ENCODE assay signal across 11 mouse cellular contexts in the genomic region with DNA sequence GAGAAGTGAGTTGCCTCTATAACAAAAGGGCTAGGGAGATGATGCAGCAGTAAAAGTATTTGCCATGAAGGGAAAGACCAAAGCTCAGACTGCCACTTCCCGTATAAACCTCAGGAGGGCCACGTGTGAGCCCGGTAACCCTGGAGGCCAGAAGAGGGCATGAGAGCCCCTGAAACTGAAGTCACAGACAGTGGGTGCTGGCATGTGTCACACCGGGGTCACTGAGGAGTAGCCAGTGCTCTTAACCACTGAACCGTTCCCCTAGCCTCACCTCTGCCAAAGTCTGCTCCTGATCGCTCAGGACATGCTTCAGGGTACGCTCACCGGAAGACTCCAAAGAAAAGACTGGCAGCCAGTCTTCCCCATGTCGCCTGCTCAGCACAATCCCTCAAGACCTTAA. TPM values are rescaled to one million over a fixed set of nuclear protein-coding genes. Genes with fewer than 3 reads are reported as not detected.
DNase-seq lines count a peak whose midpoint lies in the region; ATAC-seq and TF ChIP-seq lines count a peak whose summit lies in the region.
"Had no signal": no experiment of that assay in that cellular context is flagged by ENCODE, and none has a peak within 500 bp of the region (broad histone marks: within the 10 kb centered on the region; RNA-seq: fewer than 3 reads in every experiment).

No protein-coding gene starts in this region.

- 72% methylated on average over 9 of the region's 9 CpGs for WGBS in liver, postnatal 0 days (ENCODE audit: insufficient replicate concordance)
- WGBS in liver, embryonic 12.5 days (ENCODE audit: insufficient replicate concordance) = 83% methylated on average over 9 of the region's 9 CpGs

- no peak for DNase-seq in gastrocnemius, adult 2 months
- DNase-seq in gastrocnemius, adult 8-10 months (ENCODE audit: low spot score in 2 of 2) = no peak
- no peak for DNase-seq in liver, postnatal 0 days
- peak; percentile 85 for DNase-seq in kidney, adult 9 months
- DNase-seq in urinary bladder, adult 18-20 months (ENCODE audit: low spot score in 2 of 2) = no peak
- DNase-seq: cerebellum, postnatal 36 days; right cerebral cortex, adult 18-20 months had no signal

- H3K4me1 ChIP-seq in liver, postnatal 0 days (ENCODE audit: insufficient read depth) = no peaks in the 10 kb centered on the region
- H3K4me1 ChIP-seq in liver, embryonic 12.5 days = no peaks in the 10 kb centered on the region
- H3K4me1 ChIP-seq: limb, embryonic 15.5 days had no signal

- H3K4me2 ChIP-seq in liver, postnatal 0 days (ENCODE audit: low read depth, low read length) = no peak overlapping the region
- H3K4me2 ChIP-seq in liver, embryonic 12.5 days = no peak overlapping the region
- H3K4me2 ChIP-seq: limb, embryonic 15.5 days had no signal

- TF ChIP-seq EP300 in liver, postnatal 0 days (IDR thresholded peaks at IDR 0.05; ENCODE audit: low read depth) = no peak

- no peaks in the 10 kb centered on the region for H3K36me3 ChIP-seq in liver, postnatal 0 days (replicated peaks; ENCODE audit: insufficient read depth, low read length)
- peaks cover 47% of the 10 kb centered on the region for H3K36me3 ChIP-seq in liver, embryonic 12.5 days

- peak; percentile 15; the same call in 1 of the 2 replicates for TF ChIP-seq CTCF in gastrocnemius, adult 2 months (IDR thresholded peaks at IDR 0.05)
- TF ChIP-seq CTCF in liver, postnatal 0 days (IDR thresholded peaks at IDR 0.05; ENCODE audit: low read depth) = peak; percentile 25; the same call in 1 of the 2 replicates

- H3K9ac ChIP-seq in liver, postnatal 0 days (replicated peaks) = no peak overlapping the region
- H3K9ac ChIP-seq in liver, embryonic 12.5 days = no peak overlapping the region
- H3K9ac ChIP-seq: limb, embryonic 15.5 days had no signal

- H3K9me3 ChIP-seq in liver, postnatal 0 days (ENCODE audit: low read length) = no peaks in the 10 kb centered on the region
- H3K9me3 ChIP-seq in liver, embryonic 12.5 days (replicated peaks) = no peaks in the 10 kb centered on the region
- H3K9me3 ChIP-seq: limb, embryonic 15.5 days had no signal

- no peak overlapping the region for H3K4me3 ChIP-seq in gastrocnemius, adult 2 months
- H3K4me3 ChIP-seq in liver, postnatal 0 days (ENCODE audit: low read depth, low read length) = no peak overlapping the region
- no peak overlapping the region for H3K4me3 ChIP-seq in liver, embryonic 12.5 days
- H3K4me3 ChIP-seq: limb, embryonic 15.5 days had no signal

- H3K27me3 ChIP-seq in liver, postnatal 0 days (ENCODE audit: insufficient read depth, low read length) = no peaks in the 10 kb centered on the region
- H3K27me3 ChIP-seq in liver, embryonic 12.5 days (replicated peaks) = no peaks in the 10 kb centered on the region
- H3K27me3 ChIP-seq: limb, embryonic 15.5 days had no signal

- intact Hi-C loops in gastrocnemius, adult 2 months (cut with DNase I) = no loop called here

- no peak for ATAC-seq in liver, postnatal 0 days
- no peak for ATAC-seq in liver, embryonic 12.5 days
- ATAC-seq in megakaryocyte progenitor cell, adult 5-6 weeks (replicated peaks; ENCODE audit: poor library complexity) = 0 out of 2 replicates have a peak, but pooled peaks have one; percentile 23
- ATAC-seq in CD4-positive, CD25-positive, alpha-beta regulatory T cell, adult 4 months = no peak

- H3K27ac ChIP-seq in gastrocnemius, adult 2 months = no peak overlapping the region
- H3K27ac ChIP-seq in liver, postnatal 0 days (ENCODE audit: low read depth) = no peak overlapping the region
- no peak overlapping the region for H3K27ac ChIP-seq in liver, embryonic 12.5 days
- H3K27ac ChIP-seq: limb, embryonic 15.5 days had no signal

RNA-seq across cellular contexts. Expression of a gene that starts 23.5 kb away (rescaled TPM):
- 100 to 1,000 TPM in 1 of 2 experiments, 10 to 100 TPM in 1; 86.1 to 122 TPM for total RNA-seq in gastrocnemius, adult 2 months (2021)
- total RNA-seq in gastrocnemius, adult 8-10 months (2022) = 100 to 1,000 TPM; 105 to 114 (median 107) TPM
- 23.1 and 23.4 TPM in 2 replicates for polyA plus RNA-seq in liver, postnatal 0 days (2015; fragmentation: Nextera tagmentation; extraction: Ambion mirVana)
- polyA plus RNA-seq in liver, embryonic 12.5 days (2016; fragmentation: Nextera tagmentation; extraction: Ambion mirVana) = 70.5 and 70.6 TPM in 2 replicates
- 54.4 and 56.4 TPM in 2 replicates for total RNA-seq in megakaryocyte progenitor cell, adult 5-6 weeks (2015)
- total RNA-seq in megakaryocyte progenitor cell, adult 5-6 weeks (2017) = 37.2 and 37.6 TPM in 2 replicates
- polyA plus RNA-seq in CD4-positive, CD25-positive, alpha-beta regulatory T cell, adult 4 months (2017; shearing (Covaris generic)) = 10 to 100 TPM; 49.3 to 51.4 TPM

RNA-seq across cellular contexts. Expression of a gene that starts 52.0 kb away (rescaled TPM):
- total RNA-seq in gastrocnemius, adult 2 months (2021) = 1 to 10 TPM in 1 of 2 experiments, under 1 TPM in 1; 0.77 to 1.1 TPM
- under 1 TPM; 0.17 to 0.83 (median 0.32) TPM for total RNA-seq in gastrocnemius, adult 8-10 months (2022)
- polyA plus RNA-seq in liver, postnatal 0 days (2015; fragmentation: Nextera tagmentation; extraction: Ambion mirVana) = 5.5 and 6.0 TPM in 2 replicates
- 3.2 and 3.7 TPM in 2 replicates for polyA plus RNA-seq in liver, embryonic 12.5 days (2016; fragmentation: Nextera tagmentation; extraction: Ambion mirVana)
- 25.9 and 38.2 TPM in 2 replicates for total RNA-seq in megakaryocyte progenitor cell, adult 5-6 weeks (2015)
- 113 and 122 TPM in 2 replicates for total RNA-seq in megakaryocyte progenitor cell, adult 5-6 weeks (2017)
- polyA plus RNA-seq in CD4-positive, CD25-positive, alpha-beta regulatory T cell, adult 4 months (2017; shearing (Covaris generic)) = 10 to 100 TPM; 33.1 to 56.6 TPM

Comparison
In these comparisons a context has a peak if more than half of its experiments do, and no peak if none do; other contexts are left out.
1. RNA of a gene that starts 52.0 kb away (total RNA-seq): 25.9 to 122 TPM in megakaryocyte progenitor cell, adult 5-6 weeks; 0.77 to 1.1 TPM in gastrocnemius, adult 2 months and 0.17 to 0.83 TPM in gastrocnemius, adult 8-10 months; every median in the first group is over 10 times any median in the second.